Mouse (Mus musculus) thymus, adult 2 months (tissue): ENCODE measurements around the gene Tex46.

Experiments
- CTCF ChIP-seq: fragments of 200-500 bp; IDR thresholded peaks from 2 replicates; pipeline ENCODE4 v1.5.1; 2012; ENCODE audit warnings: mild to moderate bottlenecking, control low read depth, low read length, moderate library complexity, borderline replicate concordance; ENCODE audit not compliant: control insufficient read depth, poor library complexity, insufficient read depth; ENCODE audit errors: extremely low read depth
- POLR2A ChIP-seq: fragments of 200-500 bp; IDR thresholded peaks from 2 replicates; pipeline ENCODE4 v1.6.1; 2012; ENCODE audit warnings: mild to moderate bottlenecking, low read length, control low read depth, moderate library complexity; ENCODE audit not compliant: control insufficient read depth, poor library complexity, insufficient read depth; ENCODE audit errors: extremely low read depth

- no peak for TF ChIP-seq CTCF
- no peak for TF ChIP-seq POLR2A
Measured at GRCm38 (mm10) chr4:136605756-136606485, 4.3 kb upstream of the Tex46 start.
